Mouse (Mus musculus) E14TG2a.4 (cell line): ENCODE data around the gene Odf2.
A peak's percentile ranks its signal among the peaks of the same experiment; 100 is the strongest.

Source experiments
- H3K27me3 ChIP-seq: 2 replicates; pipeline ENCODE4 v1.6.1; 2014; ENCODE audit warnings: low read length, control low read depth; ENCODE audit not compliant: insufficient read depth
- H3K36me3 ChIP-seq: 2 replicates; pipeline ENCODE4 v1.6.1; 2014; ENCODE audit warnings: low read length, control low read depth; ENCODE audit not compliant: insufficient read depth
- H3K4me1 ChIP-seq: replicated peaks from 2 replicates; pipeline ENCODE4 v1.6.1; 2014; ENCODE audit warnings: low read depth, low read length, control low read depth
- H3K4me3 ChIP-seq: replicated peaks from 2 replicates; pipeline ENCODE4 v1.5.1; 2014; ENCODE audit warnings: mild to moderate bottlenecking, low read length
- H3K9me3 ChIP-seq: 2 replicates; pipeline ENCODE4 v1.6.1; 2014; ENCODE audit warnings: low read length, control low read depth
- CTCF ChIP-seq: conservative IDR thresholded peaks from 2 replicates; pipeline ENCODE4 v1.5.1; 2014; ENCODE audit warnings: low read length
- NANOG ChIP-seq: IDR thresholded peaks from 2 replicates; pipeline ENCODE4 v1.6.1; 2014; ENCODE audit warnings: borderline replicate concordance, low read length, mixed read lengths
- POU5F1 ChIP-seq: IDR thresholded peaks from 2 replicates; pipeline ENCODE4 v1.6.1; 2014; ENCODE audit warnings: low read length, borderline replicate concordance

Gene Odf2

DNA sequence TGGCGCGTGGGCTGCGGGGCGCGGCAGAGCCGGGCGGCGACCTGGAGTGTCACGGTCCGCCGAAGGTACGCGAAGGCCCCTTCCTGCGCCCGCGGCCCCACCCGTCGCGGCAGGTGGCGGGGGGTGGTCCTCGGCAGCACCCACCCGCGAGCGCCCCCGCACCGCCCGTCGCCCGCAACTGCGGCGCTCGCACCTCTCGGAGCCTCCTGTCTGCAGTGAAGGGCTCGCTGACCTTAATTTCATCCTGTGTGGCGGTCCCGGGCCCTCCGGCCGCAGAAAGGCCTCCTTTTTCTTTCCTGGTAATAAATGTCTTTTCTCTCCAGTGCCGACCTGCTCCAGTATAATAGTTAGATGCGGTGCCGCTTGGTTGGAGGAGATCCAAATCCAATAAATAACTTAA, 76.9 kb downstream of the Odf2 start:
- peaks cover 38% of the 10 kb centered on the region for H3K36me3 ChIP-seq
- no peak for TF ChIP-seq NANOG
- no peak for TF ChIP-seq POU5F1
- TF ChIP-seq CTCF = no peak
- H3K9me3 ChIP-seq = no peaks in the 10 kb centered on the region
- H3K4me1 ChIP-seq = peaks cover 77% of the 10 kb centered on the region
- H3K27me3 ChIP-seq = no peaks in the 10 kb centered on the region
- H3K4me3 ChIP-seq = peak overlapping the region; percentile 93

DNA sequence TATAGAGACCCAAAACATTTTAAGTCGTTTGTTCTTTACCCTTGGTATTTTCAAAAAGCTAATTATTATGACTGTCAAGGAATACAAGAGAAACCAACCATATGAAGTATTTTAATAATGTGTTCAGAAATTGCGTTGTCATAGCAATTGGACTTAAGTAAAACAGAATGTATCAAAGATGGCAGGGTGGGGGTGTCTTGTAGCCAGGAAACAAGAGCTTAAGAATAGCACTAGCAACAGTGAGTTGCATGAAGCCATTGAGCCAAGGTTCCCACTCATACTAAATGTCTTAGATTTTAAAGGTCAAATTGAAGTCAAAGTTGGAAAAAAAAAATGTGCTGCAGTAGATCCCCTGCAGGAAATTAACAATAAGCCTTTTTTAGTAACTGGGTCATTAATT, 77.8 kb downstream of the Odf2 start:
- TF ChIP-seq NANOG (no peak), POU5F1 (no peak), CTCF (no peak)
- H3K4me1 ChIP-seq = peaks cover 77% of the 10 kb centered on the region
- no peaks in the 10 kb centered on the region for H3K27me3 ChIP-seq
- peak overlapping the region; percentile 93; the same call in 1 of the 2 replicates for H3K4me3 ChIP-seq
- H3K36me3 ChIP-seq = peaks cover 40% of the 10 kb centered on the region
- H3K9me3 ChIP-seq = no peaks in the 10 kb centered on the region

- H3K4me1 ChIP-seq = peaks cover 84% of the 10 kb centered on the region
- TF ChIP-seq CTCF (no peak), NANOG (no peak), POU5F1 (no peak)
- no peaks in the 10 kb centered on the region for H3K27me3 ChIP-seq
- peaks cover 36% of the 10 kb centered on the region for H3K36me3 ChIP-seq
- H3K4me3 ChIP-seq = no peak overlapping the region
- H3K9me3 ChIP-seq = no peaks in the 10 kb centered on the region
Observed at GRCm38 (mm10) chr2:29967768-29968167, 78.7 kb downstream of the Odf2 start.

- Histone ChIP-seq H3K9me3 (no peaks in the 10 kb centered on the region), H3K4me1 (peaks cover 81% of the 10 kb centered on the region), H3K36me3 (peaks cover 36% of the 10 kb centered on the region), H3K4me3 (no peak overlapping the region), H3K27me3 (no peaks in the 10 kb centered on the region)
- TF ChIP-seq CTCF (no peak), POU5F1 (no peak), NANOG (no peak)
Observed at GRCm38 (mm10) chr2:29968638-29969037, 79.6 kb downstream of the Odf2 start.

DNA sequence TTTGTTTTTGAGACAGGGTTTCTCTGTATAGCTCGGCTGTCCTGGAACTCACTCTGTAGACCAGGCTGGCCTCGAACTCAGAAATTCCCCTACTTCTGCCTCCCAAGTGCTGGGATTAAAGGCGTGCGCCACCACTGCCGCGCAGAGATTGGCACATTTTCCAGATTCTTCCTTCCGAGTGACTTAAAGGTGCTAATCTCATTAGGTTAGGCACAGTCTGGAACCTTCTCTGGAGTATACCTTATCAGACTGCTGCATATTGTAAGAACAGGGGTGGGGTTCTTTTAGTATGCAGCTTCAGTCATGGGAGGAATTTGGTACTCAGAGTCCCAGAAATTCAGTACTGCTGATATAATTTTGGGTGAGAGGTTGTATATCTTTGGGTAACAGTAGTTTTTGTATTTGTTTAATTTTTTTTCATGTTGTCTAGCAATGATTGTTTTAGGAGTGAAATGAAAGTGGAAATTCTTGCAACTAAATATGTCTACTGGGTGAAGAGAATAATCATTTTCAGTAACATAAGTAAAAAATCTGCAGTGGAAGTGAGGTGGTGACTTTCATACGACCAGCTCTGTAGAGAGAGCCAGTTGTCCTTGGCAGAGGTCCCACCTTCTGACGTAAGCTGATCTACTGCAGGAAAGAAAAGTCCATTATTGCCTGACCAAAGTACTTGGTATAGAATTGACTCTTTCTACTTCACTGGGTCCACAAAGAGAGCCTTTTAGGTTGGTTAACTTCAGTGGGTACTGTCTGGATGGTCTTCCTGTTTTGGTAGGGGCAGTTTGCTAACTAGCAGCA, 83.0 kb downstream of the Odf2 start:
- no peaks in the 10 kb centered on the region for H3K27me3 ChIP-seq
- peaks cover 93% of the 10 kb centered on the region for H3K4me1 ChIP-seq
- no peak for TF ChIP-seq POU5F1
- H3K9me3 ChIP-seq = no peaks in the 10 kb centered on the region
- peaks cover 63% of the 10 kb centered on the region for H3K36me3 ChIP-seq
- H3K4me3 ChIP-seq = no peak overlapping the region; the same call in 1 of the 2 replicates

DNA sequence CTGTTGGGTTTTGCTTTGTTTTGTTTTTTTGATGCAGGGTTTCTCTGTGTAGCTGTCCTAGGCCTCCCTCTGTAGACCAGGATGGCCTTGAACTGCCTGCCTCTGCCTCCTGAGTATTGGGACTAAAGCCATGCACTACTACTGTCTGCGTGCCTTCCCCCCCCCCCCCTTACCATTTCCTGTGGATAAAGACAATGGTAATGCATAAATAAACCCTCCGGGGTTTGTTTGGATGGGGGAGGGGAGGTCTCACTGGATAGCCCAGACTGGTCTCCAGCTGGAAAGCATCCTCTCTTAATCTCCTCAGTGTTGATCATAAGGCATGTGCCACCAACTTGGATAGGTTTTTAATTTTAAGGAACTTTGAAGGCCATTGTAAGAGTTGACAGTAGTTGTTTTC, 84.5 kb downstream of the Odf2 start:
- Histone ChIP-seq H3K9me3 (no peaks in the 10 kb centered on the region), H3K4me1 (peaks cover 79% of the 10 kb centered on the region), H3K4me3 (no peak overlapping the region), H3K36me3 (peaks cover 55% of the 10 kb centered on the region), H3K27me3 (no peaks in the 10 kb centered on the region)
- TF ChIP-seq CTCF = no peak
- peak; percentile 5; the same call in 1 of the 2 replicates for TF ChIP-seq NANOG
- no peak for TF ChIP-seq POU5F1

DNA sequence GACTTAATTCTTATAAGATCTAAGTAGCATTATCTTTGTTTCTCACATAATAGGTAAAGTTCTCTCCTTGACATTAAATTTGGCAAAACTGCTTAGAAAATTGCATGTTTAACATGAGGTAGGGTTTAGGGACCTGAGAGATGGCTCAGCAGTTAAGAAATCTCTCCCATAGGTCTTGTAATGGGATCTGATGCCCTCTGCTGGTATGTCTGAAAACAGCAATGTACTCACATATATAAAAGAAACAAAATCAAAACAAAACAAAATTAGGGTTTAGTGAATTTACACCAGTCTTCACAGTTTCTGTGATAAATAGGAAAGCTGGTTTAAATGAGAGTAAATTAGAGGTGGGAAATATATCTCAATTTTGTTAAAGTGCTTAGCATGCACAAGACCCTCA, 88.3 kb downstream of the Odf2 start:
- Histone ChIP-seq H3K36me3 (peaks cover 70% of the 10 kb centered on the region), H3K4me1 (peaks cover 60% of the 10 kb centered on the region), H3K4me3 (no peak overlapping the region), H3K9me3 (no peaks in the 10 kb centered on the region), H3K27me3 (no peaks in the 10 kb centered on the region)
- TF ChIP-seq NANOG (no peak), CTCF (peak; percentile 72), POU5F1 (no peak)

- Histone ChIP-seq H3K36me3 (peaks cover 90% of the 10 kb centered on the region), H3K27me3 (no peaks in the 10 kb centered on the region), H3K4me3 (no peak overlapping the region), H3K9me3 (no peaks in the 10 kb centered on the region), H3K4me1 (peaks cover 31% of the 10 kb centered on the region)
- TF ChIP-seq CTCF (no peak), POU5F1 (no peak), NANOG (no peak)
Observed at GRCm38 (mm10) chr2:29980661-29981060, 91.6 kb downstream of the Odf2 start.
